Comparison of ENCODE assay signal across 8 mouse cellular contexts in the genomic region with DNA sequence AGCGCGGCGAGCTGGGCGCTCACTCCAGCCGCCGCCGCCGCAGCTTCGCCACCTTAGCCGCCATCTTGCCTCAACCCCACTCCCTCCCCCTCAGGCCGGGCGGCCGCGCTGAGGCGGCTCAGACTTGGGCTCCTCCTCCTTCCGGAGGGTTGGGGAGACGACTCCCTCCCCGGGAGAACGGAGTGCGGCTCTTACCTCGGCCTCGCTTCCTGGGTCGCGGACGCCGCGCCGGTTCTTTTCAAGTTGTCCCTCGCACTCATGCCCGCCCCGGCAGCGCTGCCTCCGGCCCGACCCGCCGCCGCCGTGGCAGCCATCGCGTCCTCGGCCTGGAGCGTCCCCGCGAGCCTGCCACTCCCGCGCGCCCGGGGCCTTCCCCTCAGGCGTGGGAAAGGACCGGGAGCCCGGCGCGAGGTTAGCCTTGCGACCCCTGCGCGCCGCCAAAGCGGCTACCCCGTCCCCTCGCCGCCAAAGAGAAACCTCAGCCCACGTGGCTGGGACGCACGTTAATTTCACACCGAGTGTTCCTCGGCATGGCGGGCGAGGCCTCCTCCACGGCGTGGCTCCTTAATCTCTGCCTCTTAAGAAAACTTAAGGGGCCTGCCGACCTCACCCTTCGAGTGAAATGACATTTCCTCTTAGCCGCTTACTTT. TPM values are rescaled to one million over a fixed set of nuclear protein-coding genes. Genes with fewer than 3 reads are reported as not detected.
A peak's percentile ranks its signal among the peaks of the same experiment; 100 is the strongest.
DNase-seq lines count a peak whose midpoint lies in the region; ATAC-seq lines count a peak whose summit lies in the region.

No protein-coding gene starts in this region.

- H3K4me1 ChIP-seq in hindbrain, embryonic 15.5 days (replicated peaks), result peaks cover 24% of the 10 kb centered on the region

- peak overlapping the region; percentile 95 for H3K27ac ChIP-seq in hindbrain, embryonic 15.5 days (replicated peaks)

- H3K4me2 ChIP-seq in hindbrain, embryonic 15.5 days, result peak overlapping the region; percentile 83

- peak overlapping the region; percentile 57 for H3K4me3 ChIP-seq in hindbrain, embryonic 15.5 days

- H3K27me3 ChIP-seq in hindbrain, embryonic 15.5 days, result no peaks in the 10 kb centered on the region

- WGBS in hindbrain, embryonic 15.5 days, result 0% methylated on average over 64 of the region's 73 CpGs

- DNase-seq in T-cell, adult 2 months (ENCODE audit: low spot score), result peak; percentile 91
- DNase-seq in cerebellum, postnatal 36 days, result peak; percentile 80 to 86
- peak; percentile 84 to 88 for DNase-seq in frontal cortex, postnatal 36 days (ENCODE audit: low spot score in 2 of 2)
- peak; percentile 70 for DNase-seq in left cerebral cortex, adult 11 months (ENCODE audit: low spot score)
- peak; percentile 94 for DNase-seq in lung, postnatal 36 days
- peak; percentile 85 for DNase-seq in retina, embryonic 14.5 days (ENCODE audit: low spot score)
- peak; percentile 92 to 95 for DNase-seq in thymus, postnatal 36 days

- no peaks in the 10 kb centered on the region for H3K36me3 ChIP-seq in hindbrain, embryonic 15.5 days

- ATAC-seq in hindbrain, embryonic 15.5 days (ENCODE audit: low FRiP score, low read depth), result peak; percentile 94

- H3K9ac ChIP-seq in hindbrain, embryonic 15.5 days, result peak overlapping the region; percentile 93

- no peaks in the 10 kb centered on the region for H3K9me3 ChIP-seq in hindbrain, embryonic 15.5 days

RNA-seq across cellular contexts. Expression of gene Pigl, which starts 0.9 kb away (rescaled TPM):
- polyA plus RNA-seq in hindbrain, embryonic 15.5 days (2015; fragmentation: Nextera tagmentation; extraction: Ambion mirVana), result 9.7 and 11.0 TPM in 2 replicates

RNA-seq across cellular contexts. Expression of gene Ncor1, which starts 1.0 kb away (rescaled TPM):
- 177 and 180 TPM in 2 replicates for polyA plus RNA-seq in hindbrain, embryonic 15.5 days (2015; fragmentation: Nextera tagmentation; extraction: Ambion mirVana)

Comparison
In these comparisons a context has a peak if more than half of its experiments do, and no peak if none do; other contexts are left out.
1. Peak in every context shown above with its lines: DNase-seq, ATAC-seq, H3K4me3 ChIP-seq and H3K27ac ChIP-seq.